In genomic region chr1:54380978-54381914, GRCm38 (mm10) we compare ENCODE assay signal across 8 mouse cellular contexts. TPM values are rescaled to one million over a fixed set of nuclear protein-coding genes. Genes with fewer than 3 reads are reported as not detected.
A peak's percentile ranks its signal among the peaks of the same experiment; 100 is the strongest.
DNase-seq lines count a peak whose midpoint lies in the region; ATAC-seq and TF ChIP-seq lines count a peak whose summit lies in the region.

No protein-coding gene starts in this region.

- no peak overlapping the region for H3K4me3 ChIP-seq in heart, embryonic 10.5 days
- H3K4me3 ChIP-seq in lung, embryonic 14.5 days (ENCODE audit: low read depth, low read length) = no peak overlapping the region
- no peak overlapping the region for H3K4me3 ChIP-seq in small intestine, adult 2 months (ENCODE audit: low read depth, low read length)

- H3K9ac ChIP-seq in lung, embryonic 14.5 days = no peak overlapping the region

- WGBS in heart, embryonic 10.5 days = 81% methylated on average over 9 of the region's 9 CpGs
- WGBS in lung, embryonic 14.5 days = 81% methylated on average over 9 of the region's 9 CpGs
- 84% methylated on average over 9 of the region's 9 CpGs for WGBS in small intestine, adult 2 months

- H3K9me3 ChIP-seq in heart, embryonic 10.5 days = no peaks in the 10 kb centered on the region
- H3K9me3 ChIP-seq in lung, embryonic 14.5 days (ENCODE audit: low read depth, low read length) = no peaks in the 10 kb centered on the region

- H3K27ac ChIP-seq in heart, embryonic 10.5 days = no peak overlapping the region
- no peak overlapping the region for H3K27ac ChIP-seq in lung, embryonic 14.5 days (ENCODE audit: low read depth)
- H3K27ac ChIP-seq in small intestine, adult 2 months (ENCODE audit: insufficient read depth, low read depth, low read length) = no peak overlapping the region

- H3K36me3 ChIP-seq in heart, embryonic 10.5 days = no peaks in the 10 kb centered on the region
- H3K36me3 ChIP-seq in lung, embryonic 14.5 days (ENCODE audit: insufficient read depth) = no peaks in the 10 kb centered on the region
- no peaks in the 10 kb centered on the region for H3K36me3 ChIP-seq in small intestine, adult 2 months (ENCODE audit: control insufficient read depth, insufficient read depth, low read length)

- H3K4me1 ChIP-seq in heart, embryonic 10.5 days = no peaks in the 10 kb centered on the region
- H3K4me1 ChIP-seq in lung, embryonic 14.5 days (ENCODE audit: insufficient read depth) = no peaks in the 10 kb centered on the region
- H3K4me1 ChIP-seq in small intestine, adult 2 months (ENCODE audit: control insufficient read depth, insufficient read depth, insufficient read length, low read length) = peaks cover 2% of the 10 kb centered on the region; the same call in 1 of the 2 replicates

- peak; percentile 74 for TF ChIP-seq CTCF in lung, embryonic 14.5 days (IDR thresholded peaks at IDR 0.05; ENCODE audit: low read depth)
- TF ChIP-seq CTCF in small intestine, adult 2 months (IDR thresholded peaks at IDR 0.05; ENCODE audit: extremely low read depth, insufficient read length, insufficient replicate concordance, low read depth, low read length) = peak; percentile 27; the same call in 1 of the 2 replicates

- no peaks in the 10 kb centered on the region for H3K27me3 ChIP-seq in heart, embryonic 10.5 days (ENCODE audit: insufficient read depth, poor library complexity, severe bottlenecking)
- no peaks in the 10 kb centered on the region for H3K27me3 ChIP-seq in lung, embryonic 14.5 days (ENCODE audit: insufficient read depth, low read length)
- H3K27me3 ChIP-seq in small intestine, adult 2 months (ENCODE audit: control insufficient read depth, insufficient read depth, low read length) = no peaks in the 10 kb centered on the region

- peak; percentile 84 for DNase-seq in heart, adult 11 months
- DNase-seq in heart, embryonic 10.5 days (ENCODE audit: low spot score) = no peak
- peak; percentile 84 for DNase-seq in R1 (ENCODE audit: low read depth, low spot score)
- DNase-seq in cerebellum, postnatal 10 days = peak; percentile 86 to 90
- peak; percentile 60 for DNase-seq in gastrocnemius, postnatal 10 days
- peak; percentile 64 to 84 for DNase-seq in kidney, postnatal 36 days
- DNase-seq in lung, embryonic 14.5 days = peak; percentile 85

- H3K4me2 ChIP-seq in lung, embryonic 14.5 days = no peak overlapping the region

- TF ChIP-seq POLR2A in small intestine, adult 2 months (IDR thresholded peaks at IDR 0.05; ENCODE audit: low read depth, low read length) = no peak

- ATAC-seq in lung, embryonic 14.5 days (ENCODE audit: insufficient read depth) = peak; percentile 24; the same call in 1 of the 2 replicates

RNA-seq across cellular contexts. Expression of gene Gtf3c3, which starts 57.5 kb away (rescaled TPM):
- polyA plus RNA-seq in heart, embryonic 10.5 days (2016; fragmentation: Nextera tagmentation; extraction: Ambion mirVana) = 20.5 and 23.5 TPM in 2 replicates
- 10 to 100 TPM; 12.8 to 14.1 TPM for total RNA-seq in gastrocnemius, postnatal 10 days (2021)
- 28.1 and 28.8 TPM in 2 replicates for polyA plus RNA-seq in lung, embryonic 14.5 days (2014; fragmentation: Nextera tagmentation; extraction: Ambion mirVana)
- polyA plus RNA-seq in small intestine, adult 2 months (2012; rRNA removed) = 0.56 and 1.4 TPM in 2 replicates
